Mouse (Mus musculus) spleen, postnatal 4 days (tissue): ENCODE data around the gene Atf6.

Experiments used
- DNase-seq, 2 experiments: peaks; one replicate each; pipeline ENCODE4 v3.0.0; 2022; ENCODE audit warnings: low spot score in 2 of 2

Atf6 gene

GRCm38 (mm10) chr1:170659260-170659659 lies 208.3 kb downstream of the Atf6 start:
- no peak for DNase-seq

GRCm38 (mm10) chr1:170657643-170658314 lies 209.8 kb downstream of the Atf6 start:
- DNase-seq: no peak

- no peak for DNase-seq
Observed at GRCm38 (mm10) chr1:170657228-170657521, 210.4 kb downstream of the Atf6 start.

- DNase-seq: no peak
Observed at GRCm38 (mm10) chr1:170656518-170657227, 210.9 kb downstream of the Atf6 start.

- no peak for DNase-seq
Observed at GRCm38 (mm10) chr1:170655280-170655917, 212.2 kb downstream of the Atf6 start.
